Mouse (Mus musculus): Measurements from ENCODE around the gene Mindy4b-ps. TPM values are rescaled to one million over a fixed set of nuclear protein-coding genes. Genes with fewer than 3 reads are reported as not detected.

Mindy4b-ps gene
- polyA plus RNA-seq, 1 experiment from 2014 or later: not detected

DNA sequence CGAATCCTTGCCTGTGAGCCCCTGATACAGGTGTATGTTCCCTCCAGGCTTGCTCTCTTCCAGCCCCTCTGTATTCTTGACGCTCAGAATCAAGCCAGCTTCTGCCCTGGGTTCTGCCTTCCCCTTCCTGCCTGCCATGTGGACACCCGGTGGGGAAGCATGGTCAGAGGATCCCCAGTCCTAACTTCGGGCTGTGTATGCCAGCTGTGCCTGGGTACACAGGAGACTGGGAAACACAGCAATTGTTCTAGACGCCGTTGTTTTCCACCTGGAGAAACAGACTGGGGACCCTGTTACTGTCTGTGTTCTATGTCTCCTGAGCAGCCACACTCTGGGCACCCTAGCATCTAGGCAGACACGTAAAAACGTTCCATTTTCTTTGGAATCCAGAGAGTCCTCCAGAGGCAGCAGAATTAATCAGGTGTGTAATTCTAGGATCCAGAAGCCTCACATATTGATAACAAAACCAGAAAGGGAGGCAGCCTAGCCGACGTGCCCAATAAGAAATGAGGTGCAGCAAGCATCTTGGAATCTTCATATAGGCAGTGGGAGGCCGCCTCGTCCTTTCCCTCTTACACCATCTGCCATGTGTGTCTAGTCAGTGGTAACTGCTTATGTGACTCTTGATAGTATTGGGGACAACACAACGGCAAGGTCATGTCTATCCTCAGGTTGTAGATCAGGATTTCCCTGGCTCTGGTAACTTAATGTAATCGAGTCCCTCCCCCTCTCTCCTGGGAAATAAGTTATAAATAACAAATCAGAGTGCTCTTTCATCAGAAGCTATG, 6.4 kb upstream of the Mindy4b-ps start:
- Histone ChIP-seq H3K9ac (replicated peaks; ENCODE audit: low read depth, low read length) (no peak overlapping the region), H3K4me1 (ENCODE audit: control insufficient read depth, insufficient read depth, low read length) (no peaks in the 10 kb centered on the region), H3K27ac (ENCODE audit: low read depth, low read length) (no peak overlapping the region), H3K4me2 (ENCODE audit: low read depth, low read length) (no peak overlapping the region), H3K9me3 (ENCODE audit: control insufficient read depth, low read length) (no peaks in the 10 kb centered on the region), H3K36me3 (ENCODE audit: control insufficient read depth, insufficient read depth, low read length) (no peaks in the 10 kb centered on the region), H3K27me3 (ENCODE audit: control insufficient read depth, insufficient read depth, low read length) (no peaks in the 10 kb centered on the region; the same call in 1 of the 2 replicates), H3K4me3 (ENCODE audit: low read depth, low read length) (no peak overlapping the region)
- 79% methylated on average over 14 of the region's 14 CpGs for WGBS
- no peak for ATAC-seq (ENCODE audit: low read depth)

- H3K4me1 ChIP-seq (ENCODE audit: control insufficient read depth, insufficient read depth, low read length): no peaks in the 10 kb centered on the region
These were observed 4.2 kb upstream of the Mindy4b-ps start for GRCm38 (mm10) chr3:58826266-58826665.

GRCm38 (mm10) chr3:58817337-58817736, 4.8 kb downstream of the Mindy4b-ps start:
- Histone ChIP-seq H3K4me3 (ENCODE audit: low read depth, low read length) (no peak overlapping the region), H3K36me3 (ENCODE audit: control insufficient read depth, insufficient read depth, low read length) (no peaks in the 10 kb centered on the region), H3K4me1 (ENCODE audit: control insufficient read depth, insufficient read depth, low read length) (no peaks in the 10 kb centered on the region), H3K4me2 (ENCODE audit: low read depth, low read length) (no peak overlapping the region), H3K9ac (replicated peaks; ENCODE audit: low read depth, low read length) (no peak overlapping the region), H3K27me3 (ENCODE audit: control insufficient read depth, insufficient read depth, low read length) (no peaks in the 10 kb centered on the region), H3K9me3 (ENCODE audit: control insufficient read depth, low read length) (no peaks in the 10 kb centered on the region), H3K27ac (ENCODE audit: low read depth, low read length) (no peak overlapping the region)
- ATAC-seq (ENCODE audit: low read depth): peak; percentile 61; the same call in 1 of the 2 replicates
- WGBS: 18% methylated on average over 6 of the region's 6 CpGs

More at GRCm38 (mm10) chr3:58826266-58826665, 4.2 kb upstream of the Mindy4b-ps start:
- Histone ChIP-seq H3K4me2 (ENCODE audit: low read depth, low read length) (no peak overlapping the region), H3K36me3 (ENCODE audit: control insufficient read depth, insufficient read depth, low read length) (no peaks in the 10 kb centered on the region), H3K9me3 (ENCODE audit: control insufficient read depth, low read length) (no peaks in the 10 kb centered on the region), H3K4me3 (ENCODE audit: low read depth, low read length) (no peak overlapping the region), H3K27ac (ENCODE audit: low read depth, low read length) (no peak overlapping the region), H3K27me3 (ENCODE audit: control insufficient read depth, insufficient read depth, low read length) (no peaks in the 10 kb centered on the region; the same call in 1 of the 2 replicates), H3K9ac (replicated peaks; ENCODE audit: low read depth, low read length) (no peak overlapping the region)
- WGBS: 6% methylated on average over 4 of the region's 4 CpGs
- ATAC-seq (ENCODE audit: low read depth): peak; percentile 65; the same call in 1 of the 2 replicates

- H3K27ac ChIP-seq (ENCODE audit: low read depth, low read length): no peak overlapping the region
- H3K4me2 ChIP-seq (ENCODE audit: low read depth, low read length): no peak overlapping the region
- no peaks in the 10 kb centered on the region for H3K4me1 ChIP-seq (ENCODE audit: control insufficient read depth, insufficient read depth, low read length)
- H3K9me3 ChIP-seq (ENCODE audit: control insufficient read depth, low read length): no peaks in the 10 kb centered on the region
- no peak for ATAC-seq (ENCODE audit: low read depth)
- H3K4me3 ChIP-seq (ENCODE audit: low read depth, low read length): no peak overlapping the region
- H3K36me3 ChIP-seq (ENCODE audit: control insufficient read depth, insufficient read depth, low read length): no peaks in the 10 kb centered on the region
- 91% methylated on average over 3 of the region's 3 CpGs for WGBS
- H3K9ac ChIP-seq (replicated peaks; ENCODE audit: low read depth, low read length): no peak overlapping the region
- H3K27me3 ChIP-seq (ENCODE audit: control insufficient read depth, insufficient read depth, low read length): no peaks in the 10 kb centered on the region
These were observed 7.9 kb downstream of the Mindy4b-ps start for GRCm38 (mm10) chr3:58814191-58814590.

GRCm38 (mm10) chr3:58810353-58810752, 11.8 kb downstream of the Mindy4b-ps start:
- no peaks in the 10 kb centered on the region for H3K9me3 ChIP-seq (ENCODE audit: control insufficient read depth, low read length)
- no peak overlapping the region for H3K9ac ChIP-seq (replicated peaks; ENCODE audit: low read depth, low read length)
- H3K4me1 ChIP-seq (ENCODE audit: control insufficient read depth, insufficient read depth, low read length): no peaks in the 10 kb centered on the region
- no peak overlapping the region for H3K4me3 ChIP-seq (ENCODE audit: low read depth, low read length)
- no peak overlapping the region for H3K27ac ChIP-seq (ENCODE audit: low read depth, low read length)
- ATAC-seq (ENCODE audit: low read depth): no peak
- H3K36me3 ChIP-seq (ENCODE audit: control insufficient read depth, insufficient read depth, low read length): no peaks in the 10 kb centered on the region
- no peak overlapping the region for H3K4me2 ChIP-seq (ENCODE audit: low read depth, low read length)
- no peaks in the 10 kb centered on the region for H3K27me3 ChIP-seq (ENCODE audit: control insufficient read depth, insufficient read depth, low read length)
- WGBS: 72% methylated on average over 11 of the region's 11 CpGs

DNA sequence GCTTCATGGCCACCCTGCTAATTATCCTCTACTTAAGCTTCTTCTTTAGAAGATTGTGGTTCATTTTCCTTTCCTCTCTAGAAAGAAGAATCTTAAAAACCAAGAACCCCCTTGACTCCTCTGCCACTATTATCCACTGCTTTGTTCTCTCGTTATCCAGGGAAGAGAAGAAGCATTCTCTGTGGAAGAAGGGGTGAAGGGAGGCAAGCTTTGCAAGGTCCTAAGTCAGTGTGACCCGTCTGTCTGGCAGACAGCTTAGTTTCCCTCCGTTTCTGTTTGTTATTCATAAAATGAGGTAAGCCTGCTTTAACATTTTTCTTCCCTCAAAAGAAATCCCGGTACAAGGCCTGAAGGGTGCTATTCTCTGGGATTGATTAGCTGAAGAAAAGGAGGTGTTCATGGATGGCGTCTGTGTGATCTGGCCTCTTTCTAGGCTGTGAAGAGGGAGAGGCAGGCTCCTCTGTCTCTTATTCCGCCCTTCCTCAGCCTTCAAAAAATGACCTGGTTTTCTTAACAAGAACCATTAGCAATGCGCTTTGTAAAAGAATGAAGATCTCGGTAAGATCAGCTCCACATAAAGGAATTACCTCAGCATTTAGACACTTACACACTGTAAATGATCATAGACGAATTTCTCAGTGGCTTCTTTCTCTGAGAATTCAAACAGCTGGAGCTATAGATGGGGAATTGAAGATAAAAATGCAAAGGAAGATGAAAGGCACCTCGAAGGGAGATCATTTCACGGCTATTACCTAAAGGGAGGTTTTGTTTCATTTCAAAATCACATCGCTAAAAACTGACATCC, 12.8 kb downstream of the Mindy4b-ps start:
- Histone ChIP-seq H3K27ac (ENCODE audit: low read depth, low read length) (no peak overlapping the region), H3K36me3 (ENCODE audit: control insufficient read depth, insufficient read depth, low read length) (no peaks in the 10 kb centered on the region), H3K27me3 (ENCODE audit: control insufficient read depth, insufficient read depth, low read length) (no peaks in the 10 kb centered on the region), H3K9ac (replicated peaks; ENCODE audit: low read depth, low read length) (no peak overlapping the region), H3K4me3 (ENCODE audit: low read depth, low read length) (no peak overlapping the region), H3K4me2 (ENCODE audit: low read depth, low read length) (no peak overlapping the region), H3K9me3 (ENCODE audit: control insufficient read depth, low read length) (no peaks in the 10 kb centered on the region), H3K4me1 (ENCODE audit: control insufficient read depth, insufficient read depth, low read length) (no peaks in the 10 kb centered on the region)
- 43% methylated on average over 12 of the region's 12 CpGs for WGBS
- ATAC-seq (ENCODE audit: low read depth): no peak

GRCm38 (mm10) chr3:58808636-58809035, 13.5 kb downstream of the Mindy4b-ps start:
- ATAC-seq (ENCODE audit: low read depth): no peak
- 93% methylated on average over 5 of the region's 5 CpGs for WGBS
- Histone ChIP-seq H3K27ac (ENCODE audit: low read depth, low read length) (no peak overlapping the region), H3K4me3 (ENCODE audit: low read depth, low read length) (no peak overlapping the region), H3K9me3 (ENCODE audit: control insufficient read depth, low read length) (no peaks in the 10 kb centered on the region), H3K27me3 (ENCODE audit: control insufficient read depth, insufficient read depth, low read length) (no peaks in the 10 kb centered on the region), H3K4me2 (ENCODE audit: low read depth, low read length) (no peak overlapping the region), H3K36me3 (ENCODE audit: control insufficient read depth, insufficient read depth, low read length) (no peaks in the 10 kb centered on the region), H3K4me1 (ENCODE audit: control insufficient read depth, insufficient read depth, low read length) (no peaks in the 10 kb centered on the region), H3K9ac (replicated peaks; ENCODE audit: low read depth, low read length) (no peak overlapping the region)

GRCm38 (mm10) chr3:58804745-58805144, 17.4 kb downstream of the Mindy4b-ps start:
- no peaks in the 10 kb centered on the region for H3K27me3 ChIP-seq (ENCODE audit: control insufficient read depth, insufficient read depth, low read length)
- no peaks in the 10 kb centered on the region for H3K36me3 ChIP-seq (ENCODE audit: control insufficient read depth, insufficient read depth, low read length)
- H3K4me3 ChIP-seq (ENCODE audit: low read depth, low read length): no peak overlapping the region
- no peaks in the 10 kb centered on the region for H3K4me1 ChIP-seq (ENCODE audit: control insufficient read depth, insufficient read depth, low read length)
- H3K27ac ChIP-seq (ENCODE audit: low read depth, low read length): no peak overlapping the region
- no peaks in the 10 kb centered on the region for H3K9me3 ChIP-seq (ENCODE audit: control insufficient read depth, low read length)
- 89% methylated on average over 6 of the region's 6 CpGs for WGBS
- ATAC-seq (ENCODE audit: low read depth): no peak
- no peak overlapping the region for H3K9ac ChIP-seq (replicated peaks; ENCODE audit: low read depth, low read length)
- H3K4me2 ChIP-seq (ENCODE audit: low read depth, low read length): no peak overlapping the region

- Histone ChIP-seq H3K27ac (ENCODE audit: low read depth, low read length) (no peak overlapping the region), H3K27me3 (ENCODE audit: control insufficient read depth, insufficient read depth, low read length) (no peaks in the 10 kb centered on the region), H3K4me1 (ENCODE audit: control insufficient read depth, insufficient read depth, low read length) (no peaks in the 10 kb centered on the region), H3K4me3 (ENCODE audit: low read depth, low read length) (no peak overlapping the region), H3K4me2 (ENCODE audit: low read depth, low read length) (no peak overlapping the region), H3K36me3 (ENCODE audit: control insufficient read depth, insufficient read depth, low read length) (no peaks in the 10 kb centered on the region), H3K9ac (replicated peaks; ENCODE audit: low read depth, low read length) (no peak overlapping the region), H3K9me3 (ENCODE audit: control insufficient read depth, low read length) (no peaks in the 10 kb centered on the region)
- 80% methylated on average over 4 of the region's 4 CpGs for WGBS
- 0 out of 2 replicates have a peak, but pooled peaks have one; percentile 17 for ATAC-seq (ENCODE audit: low read depth)
These were observed 23.4 kb downstream of the Mindy4b-ps start for GRCm38 (mm10) chr3:58798676-58799075.

Data from neural tube, embryonic 14.5 days (tissue).